Mouse (Mus musculus) midbrain, postnatal 0 days (tissue): ENCODE results near the gene Slc6a5. TPM values are rescaled to one million over a fixed set of nuclear protein-coding genes. Genes with fewer than 3 reads are reported as not detected.
A peak's percentile ranks its signal among the peaks of the same experiment; 100 is the strongest.

ENCODE experiments used
- ATAC-seq: fragments of 200-750 bp; cut with Nextera tagmentation; 2 replicates; pipeline ENCODE4 v1.8.0; 2017; ENCODE audit warnings: moderate number of reproducible peaks, mild to moderate bottlenecking, moderate TSS enrichment, moderate library complexity; ENCODE audit not compliant: low FRiP score
- DNase-seq: peaks from one replicate; pipeline ENCODE4 v3.0.0-alpha.2; 2015; ENCODE audit warnings: low spot score
- H3K27ac ChIP-seq: fragments of 300-500 bp; sonication (generic); 2 replicates; pipeline ENCODE4 v1.5.1; 2014; ENCODE audit warnings: low read depth, mild to moderate bottlenecking, low read length, mixed read lengths
- H3K27me3 ChIP-seq: fragments of 300-500 bp; sonication (generic); 2 replicates; pipeline ENCODE4 v1.6.1; 2014; ENCODE audit warnings: low read length, control low read depth, mixed read lengths; ENCODE audit not compliant: insufficient read depth
- H3K36me3 ChIP-seq: fragments of 300-500 bp; sonication (generic); 2 replicates; pipeline ENCODE4 v1.6.1; 2014; ENCODE audit warnings: low read length, control low read depth, mixed read lengths; ENCODE audit not compliant: insufficient read depth
- H3K4me1 ChIP-seq: fragments of 300-500 bp; sonication (generic); 2 replicates; pipeline ENCODE4 v1.6.1; 2014; ENCODE audit warnings: mild to moderate bottlenecking, control low read depth, antibody characterized with exemption, low read length, mixed read lengths; ENCODE audit not compliant: insufficient read depth
- H3K4me2 ChIP-seq: fragments of 300-500 bp; sonication (generic); 2 replicates; pipeline ENCODE4 v1.6.1; 2014; ENCODE audit warnings: low read depth, mild to moderate bottlenecking, low read length, mixed read lengths; ENCODE audit not compliant: poor library complexity, severe bottlenecking
- H3K4me3 ChIP-seq: fragments of 300-500 bp; sonication (generic); 2 replicates; pipeline ENCODE4 v1.5.1; 2014; ENCODE audit warnings: low read depth, mild to moderate bottlenecking, low read length, moderate library complexity
- H3K9ac ChIP-seq: fragments of 300-500 bp; sonication (generic); replicated peaks from 2 replicates; pipeline ENCODE4 v1.6.1; 2014; ENCODE audit warnings: mild to moderate bottlenecking, low read length, moderate library complexity, mixed read lengths; ENCODE audit not compliant: poor library complexity, severe bottlenecking
- H3K9me3 ChIP-seq: fragments of 300-500 bp; sonication (generic); 2 replicates; pipeline ENCODE4 v1.6.1; 2016; ENCODE audit warnings: low read length, control low read depth
- CTCF ChIP-seq: IDR thresholded peaks from 2 replicates; pipeline ENCODE4 v1.5.1; 2016; ENCODE audit warnings: antibody characterized with exemption, mild to moderate bottlenecking
- WGBS: fragments of 180-500 bp; shearing (Covaris S2); extraction: QIAGEN DNeasy Blood & Tissue Kit; methylation state at CpG from one replicate; pipeline ENCODE4 v1.1.7; 2014; 5-methylcytosine and 5-hydroxymethylcytosine counted together
- polyA plus RNA-seq: library from polyadenylated mRNA; unstranded; fragments of >200 nt; fragmentation: Nextera tagmentation; extraction: Ambion mirVana; gene quantifications from 2 replicates; pipeline ENCODE4 v1.2.1, GENCODE M21; 2015
- total RNA-seq: library from RNA; depleted of rRNA; stranded (reverse); fragments of >200 nt; gene quantifications from 2 replicates; pipeline ENCODE4 v1.2.3, GENCODE M21; 2014

The Slc6a5 gene
- total and polyA plus RNA-seq, 2 experiments from 2014 or later, result 0.22 to 6.6 TPM

DNA sequence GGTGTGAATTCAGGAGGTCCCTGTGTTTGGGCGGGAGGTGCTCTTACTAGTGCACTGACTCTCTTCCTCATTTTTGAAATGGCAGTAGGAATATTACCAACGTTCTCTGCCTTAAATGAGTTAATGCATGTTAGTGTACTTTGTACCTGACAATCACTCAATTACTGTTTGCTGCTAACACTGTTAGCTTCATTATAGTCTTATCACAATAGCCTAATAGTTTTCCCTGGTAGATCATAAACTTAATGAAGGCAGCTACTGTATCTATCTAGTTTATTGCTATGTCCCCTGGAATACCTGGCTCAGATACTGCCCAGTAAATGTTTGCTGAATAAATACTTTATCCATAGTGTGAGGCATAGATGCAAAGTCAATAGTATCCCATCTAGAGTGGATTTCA, 15.2 kb upstream of the Slc6a5 start:
- Histone ChIP-seq H3K9ac (no peak overlapping the region), H3K9me3 (no peaks in the 10 kb centered on the region), H3K27me3 (no peaks in the 10 kb centered on the region), H3K36me3 (no peaks in the 10 kb centered on the region), H3K4me3 (no peak overlapping the region), H3K4me2 (no peak overlapping the region), H3K4me1 (no peaks in the 10 kb centered on the region), H3K27ac (no peak overlapping the region)
- DNase-seq (no peak), ATAC-seq (no peak)
- TF ChIP-seq CTCF, result no peak
- 76% methylated on average over 2 of the region's 2 CpGs for WGBS

DNA sequence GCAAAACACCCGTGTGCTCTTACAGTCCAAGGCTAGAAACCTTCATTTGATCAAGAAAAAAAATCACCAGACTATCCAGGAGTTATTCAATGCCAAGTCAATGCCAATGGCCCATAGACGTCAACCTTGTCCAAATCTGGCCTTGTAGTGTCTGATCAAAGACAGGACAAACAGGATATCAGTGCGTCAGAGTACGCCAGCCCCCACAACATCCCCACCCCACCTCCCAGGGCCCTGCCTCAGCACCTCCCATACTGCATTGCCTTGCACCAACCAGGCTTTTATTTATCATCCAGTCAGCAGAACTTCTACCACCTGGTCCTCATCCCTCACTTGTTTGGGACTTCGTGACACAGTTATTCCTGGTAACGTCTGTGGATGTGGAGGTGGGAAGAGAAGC, 14.7 kb upstream of the Slc6a5 start:
- DNase-seq (no peak), ATAC-seq (no peak)
- H3K36me3 ChIP-seq, result no peaks in the 10 kb centered on the region
- no peaks in the 10 kb centered on the region for H3K9me3 ChIP-seq
- no peak overlapping the region for H3K4me3 ChIP-seq
- 80% methylated on average over 6 of the region's 6 CpGs for WGBS
- no peaks in the 10 kb centered on the region for H3K27me3 ChIP-seq
- H3K4me1 ChIP-seq, result no peaks in the 10 kb centered on the region
- no peak overlapping the region for H3K4me2 ChIP-seq
- no peak overlapping the region for H3K9ac ChIP-seq
- H3K27ac ChIP-seq, result no peak overlapping the region
- TF ChIP-seq CTCF, result no peak

DNA sequence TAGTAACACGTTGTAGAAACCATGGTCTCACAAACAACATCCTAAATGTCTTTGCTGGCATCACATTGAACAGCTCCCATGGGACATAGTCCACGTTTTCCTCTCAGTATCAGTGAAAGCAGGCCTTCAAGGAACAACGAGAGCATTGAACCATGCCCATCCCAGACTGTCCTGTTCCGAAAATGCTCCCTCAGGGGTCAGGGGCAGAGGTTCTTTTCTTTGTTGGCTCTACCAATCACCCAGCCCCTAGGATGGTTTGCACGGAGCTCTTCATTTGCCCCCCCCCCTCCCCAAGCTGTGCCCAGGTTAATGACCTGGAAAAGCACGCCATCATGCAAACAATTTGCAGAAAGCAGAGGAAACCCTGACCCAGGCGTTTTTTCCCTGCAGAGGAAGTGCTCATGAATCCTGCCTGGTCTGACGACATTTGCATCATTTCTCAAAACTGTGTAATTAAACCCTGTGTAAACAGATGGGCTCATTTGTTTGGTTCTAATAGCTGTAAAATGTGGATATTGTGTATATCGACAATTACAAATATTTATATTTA, 7.9 kb upstream of the Slc6a5 start:
- H3K36me3 ChIP-seq, result no peaks in the 10 kb centered on the region
- no peak overlapping the region for H3K27ac ChIP-seq
- no peak for ATAC-seq
- no peak for TF ChIP-seq CTCF
- WGBS, result 39% methylated on average over 9 of the region's 9 CpGs
- no peaks in the 10 kb centered on the region for H3K4me1 ChIP-seq
- H3K9ac ChIP-seq, result no peak overlapping the region
- no peak for DNase-seq
- H3K27me3 ChIP-seq, result peaks cover 23% of the 10 kb centered on the region
- no peak overlapping the region for H3K4me3 ChIP-seq
- no peaks in the 10 kb centered on the region for H3K9me3 ChIP-seq
- no peak overlapping the region for H3K4me2 ChIP-seq

DNA sequence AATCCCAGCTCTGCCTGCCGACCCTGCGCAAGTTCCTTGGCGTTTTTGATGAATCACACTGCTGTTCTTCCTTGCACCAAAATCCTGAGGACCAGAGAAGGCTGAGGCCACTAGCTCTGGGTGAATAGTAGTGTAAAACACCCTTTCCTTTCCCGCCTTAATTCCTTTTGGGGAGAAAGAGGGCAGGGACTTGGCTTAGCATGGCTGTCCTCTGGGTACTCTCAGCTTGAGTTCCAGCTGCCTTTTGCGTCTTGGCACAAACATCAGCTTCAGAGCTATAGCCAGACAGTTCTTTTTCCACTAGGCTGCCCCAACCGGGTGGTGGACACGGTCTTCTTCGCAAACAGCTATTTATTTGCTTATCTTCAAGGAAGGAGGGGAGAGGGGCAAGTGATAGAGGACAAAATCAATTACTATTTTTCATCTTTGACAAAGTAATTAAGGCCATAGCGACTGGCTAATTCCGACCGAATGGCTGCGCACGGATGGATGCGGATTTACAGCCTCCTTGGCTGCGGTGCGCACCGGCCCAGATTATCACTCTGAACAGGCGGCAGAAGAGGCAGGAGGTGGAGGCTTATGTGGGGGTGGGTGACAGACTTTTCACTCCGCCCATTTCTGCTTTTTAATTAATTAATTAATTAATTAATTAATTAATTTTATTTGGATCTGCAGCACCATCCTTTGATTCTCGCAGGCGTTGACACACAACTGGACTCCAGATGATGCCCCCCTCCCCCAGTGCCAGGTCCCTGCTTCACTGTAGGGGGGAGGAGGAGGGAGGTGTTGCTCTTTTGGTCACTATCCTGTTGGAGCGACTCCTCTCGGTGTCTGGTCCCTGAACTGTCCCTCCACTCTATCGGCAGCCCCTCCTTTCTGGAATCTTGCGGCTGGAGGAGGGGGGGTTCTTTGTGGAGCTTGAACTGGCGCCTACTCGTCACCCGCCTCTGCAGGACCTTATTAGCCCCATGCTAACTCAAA, 2.5 kb upstream of the Slc6a5 start:
- no peak for TF ChIP-seq CTCF
- ATAC-seq, result no peak
- Histone ChIP-seq H3K27me3 (peaks cover 50% of the 10 kb centered on the region), H3K4me1 (no peaks in the 10 kb centered on the region), H3K36me3 (no peaks in the 10 kb centered on the region), H3K4me2 (no peak overlapping the region), H3K27ac (no peak overlapping the region), H3K9ac (no peak overlapping the region), H3K4me3 (no peak overlapping the region), H3K9me3 (no peaks in the 10 kb centered on the region)
- 3% methylated on average over 28 of the region's 28 CpGs for WGBS
- DNase-seq, result no peak

DNA sequence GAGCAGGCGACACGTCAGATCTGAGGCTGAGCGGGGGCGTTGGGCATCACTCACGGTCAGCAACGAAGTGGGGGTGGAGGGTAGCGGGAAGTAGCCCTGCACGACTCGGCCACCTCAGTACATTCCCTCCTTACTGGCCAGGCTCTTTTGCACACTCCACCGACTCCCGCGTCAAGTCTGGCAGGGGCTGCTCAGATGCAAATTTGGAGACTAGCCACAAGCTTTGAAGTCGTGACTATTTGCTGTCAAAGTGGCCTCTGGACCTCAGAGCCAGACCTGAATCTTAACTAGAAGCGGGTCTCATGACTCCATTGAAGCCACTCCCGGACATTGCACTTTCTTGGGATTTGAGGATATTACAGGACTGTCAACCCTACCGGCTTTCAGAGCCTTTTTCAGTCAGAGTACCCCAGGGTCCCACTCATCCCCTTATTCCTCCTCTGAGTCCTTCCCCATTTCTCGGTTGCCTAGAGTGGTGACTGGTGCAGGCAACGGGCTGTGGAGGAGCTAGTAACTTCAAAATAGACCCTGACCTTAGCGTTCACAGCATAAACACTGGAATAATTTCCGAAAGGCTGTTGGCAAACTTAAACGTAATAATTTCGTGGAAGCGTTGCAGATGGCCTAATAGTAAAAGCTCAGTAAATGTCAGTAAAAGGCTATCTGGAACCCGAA, 1.6 kb upstream of the Slc6a5 start:
- no peak overlapping the region for H3K9ac ChIP-seq
- DNase-seq (no peak), ATAC-seq (0 out of 2 replicates have a peak, but pooled peaks have one; percentile 21)
- peaks cover 57% of the 10 kb centered on the region for H3K27me3 ChIP-seq
- H3K27ac ChIP-seq, result no peak overlapping the region
- no peaks in the 10 kb centered on the region for H3K4me1 ChIP-seq
- no peak overlapping the region for H3K4me2 ChIP-seq
- 1% methylated on average over 24 of the region's 24 CpGs for WGBS
- no peaks in the 10 kb centered on the region for H3K36me3 ChIP-seq
- no peak overlapping the region for H3K4me3 ChIP-seq
- H3K9me3 ChIP-seq, result no peaks in the 10 kb centered on the region
- TF ChIP-seq CTCF, result no peak
